Mouse (Mus musculus) left cerebral cortex, postnatal 4 days (tissue): ENCODE data around the gene Pdzd2. TPM values are rescaled to one million over a fixed set of nuclear protein-coding genes. Genes with fewer than 3 reads are reported as not detected.

Source experiments
- DNase-seq: peaks from one replicate; pipeline ENCODE4 v3.0.0-alpha.2; 2022
- intact Hi-C: fragments of 180-260 bp; cut with DNase I; formaldehyde crosslinking; loops from one replicate; pipeline ENCODE4 v1.15.1; 2025
- total RNA-seq, 2 experiments: library from RNA; stranded (reverse); gene quantifications; 2 replicates each; pipeline ENCODE4 v1.2.3; 2021

The Pdzd2 gene
- total RNA-seq, 2 experiments from 2014 or later, result 87.8 to 107 TPM

GRCm38 (mm10) chr15:12678540-12679112, 61.1 kb downstream of the Pdzd2 start:
- DNase-seq, result no peak
- intact Hi-C loops, result no loop called here

- intact Hi-C loops, result no loop called here
- no peak for DNase-seq
These were observed 64.4 kb downstream of the Pdzd2 start for GRCm38 (mm10) chr15:12675366-12675765.

GRCm38 (mm10) chr15:12674026-12674425, 65.7 kb downstream of the Pdzd2 start:
- DNase-seq, result no peak
- intact Hi-C loops, result no loop called here

GRCm38 (mm10) chr15:12667760-12668520, 71.8 kb downstream of the Pdzd2 start:
- intact Hi-C loops, result no loop called here
- no peak for DNase-seq

GRCm38 (mm10) chr15:12665946-12666345, 73.8 kb downstream of the Pdzd2 start:
- DNase-seq, result no peak
- intact Hi-C loops, result no loop called here

GRCm38 (mm10) chr15:12663351-12663750, 76.4 kb downstream of the Pdzd2 start:
- DNase-seq, result no peak
- intact Hi-C loops, result no loop called here

GRCm38 (mm10) chr15:12660320-12660719, 79.4 kb downstream of the Pdzd2 start:
- no peak for DNase-seq
- intact Hi-C loops, result no loop called here

- DNase-seq, result no peak
- intact Hi-C loops, result no loop called here
These were observed 83.6 kb downstream of the Pdzd2 start for GRCm38 (mm10) chr15:12655959-12656662.

GRCm38 (mm10) chr15:12655316-12655715, 84.4 kb downstream of the Pdzd2 start:
- DNase-seq, result no peak
- intact Hi-C loops, result no loop called here

GRCm38 (mm10) chr15:12652336-12653031, 87.2 kb downstream of the Pdzd2 start:
- intact Hi-C loops, result no loop called here
- DNase-seq, result no peak

- DNase-seq, result no peak
- intact Hi-C loops, result no loop called here
These were observed 89.5 kb downstream of the Pdzd2 start for GRCm38 (mm10) chr15:12650236-12650635.

GRCm38 (mm10) chr15:12649674-12650073, 90.0 kb downstream of the Pdzd2 start:
- intact Hi-C loops, result no loop called here
- no peak for DNase-seq

GRCm38 (mm10) chr15:12649131-12649530, 90.6 kb downstream of the Pdzd2 start:
- DNase-seq, result no peak
- intact Hi-C loops, result no loop called here

- intact Hi-C loops, result no loop called here
- DNase-seq, result peak; percentile 12
These were observed 99.0 kb downstream of the Pdzd2 start for GRCm38 (mm10) chr15:12640755-12641154.

- no peak for DNase-seq
- intact Hi-C loops, result no loop called here
These were observed 99.9 kb downstream of the Pdzd2 start for GRCm38 (mm10) chr15:12639776-12640175.

GRCm38 (mm10) chr15:12639181-12639580, 100.5 kb downstream of the Pdzd2 start:
- no peak for DNase-seq
- intact Hi-C loops, result no loop called here

GRCm38 (mm10) chr15:12638370-12639030, 101.2 kb downstream of the Pdzd2 start:
- intact Hi-C loops, result no loop called here
- DNase-seq, result no peak

GRCm38 (mm10) chr15:12637511-12637910, 102.2 kb downstream of the Pdzd2 start:
- intact Hi-C loops, result no loop called here
- DNase-seq, result no peak

- intact Hi-C loops, result no loop called here
- DNase-seq, result no peak
These were observed 103.3 kb downstream of the Pdzd2 start for GRCm38 (mm10) chr15:12636386-12636785.

- no peak for DNase-seq
- intact Hi-C loops, result no loop called here
These were observed 104.8 kb downstream of the Pdzd2 start for GRCm38 (mm10) chr15:12634921-12635320.

GRCm38 (mm10) chr15:12629164-12629563, 110.6 kb downstream of the Pdzd2 start:
- no peak for DNase-seq
- intact Hi-C loops, result no loop called here
